Mouse (Mus musculus) stomach, postnatal 0 days (tissue): ENCODE measurements around the gene Tspan33.

Source experiments
- CTCF ChIP-seq: IDR thresholded peaks from 2 replicates; pipeline ENCODE4 v1.5.1; 2016; ENCODE audit warnings: antibody characterized with exemption, low read depth, mild to moderate bottlenecking, moderate library complexity
- EP300 ChIP-seq: optimal IDR thresholded peaks from 2 replicates; pipeline ENCODE3; 2016; ENCODE audit warnings: antibody characterized with exemption

DNA sequence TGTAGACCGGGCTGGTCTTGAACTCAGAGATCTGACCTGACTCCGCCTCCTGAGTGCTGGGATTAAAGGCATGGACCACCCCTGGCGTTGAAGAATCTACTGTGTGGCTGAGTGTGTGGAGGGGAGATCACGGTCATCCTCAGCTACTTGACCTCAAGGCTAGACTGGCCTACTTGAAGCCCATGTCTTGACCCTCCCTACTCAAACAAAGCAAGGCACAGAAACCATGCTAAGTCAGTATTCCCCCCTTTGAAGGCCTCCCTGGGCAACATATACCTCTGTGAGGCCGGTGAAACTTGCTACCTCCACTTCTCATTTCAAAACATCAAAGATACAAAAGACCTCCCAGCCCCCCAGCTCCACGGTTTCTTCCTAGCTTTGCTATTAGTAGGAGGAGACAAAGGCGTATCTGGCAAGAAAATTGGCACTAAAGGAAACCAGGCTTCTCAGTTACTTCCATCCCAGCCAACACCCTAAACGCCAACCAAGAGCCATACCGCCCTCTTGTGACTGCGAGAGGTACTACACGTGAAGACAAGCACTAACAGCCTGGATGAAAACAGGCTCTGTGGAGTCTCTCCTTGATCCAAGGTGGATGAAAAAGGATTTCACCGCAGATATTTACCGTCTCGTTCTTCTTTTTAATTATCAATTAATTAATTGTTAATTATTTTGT, 44.4 kb upstream of the Tspan33 start:
- TF ChIP-seq CTCF, result peak; percentile 98
- no peak for TF ChIP-seq EP300
